Mouse (Mus musculus) erythroblast, adult 5-6 weeks (primary cell): ENCODE results near the gene Gm20388. TPM values are rescaled to one million over a fixed set of nuclear protein-coding genes. Genes with fewer than 3 reads are reported as not detected.
"Not testable (repeated sequence)": the region's sequence is repeated elsewhere in the genome, so short reads cannot be mapped to it uniquely, and the experiment has no call there.

Experiments
- ATAC-seq: replicated peaks from 2 replicates; pipeline ENCODE4 v1.8.0; 2016; ENCODE audit warnings: moderate number of reproducible peaks, mild to moderate bottlenecking, moderate TSS enrichment, inconsistent platforms; ENCODE audit not compliant: poor library complexity, low FRiP score, severe bottlenecking
- total RNA-seq, 2 experiments: library from RNA; stranded (forward) in 1 of 2; stranded (reverse) in 1 of 2; fragments of 150-400 nt in 1 of 2; fragments of 200-764, 138-1000 nt in 1 of 2; gene quantifications; 2 replicates each; pipeline versions ENCODE4 v1.2.3 to v1.2.4; 2015 to 2017; ENCODE audit warnings: low replicate concordance in 2 of 2

Gm20388 gene
- total RNA-seq, 2 experiments from 2014 or later = 2.9 to 7.8 TPM

DNA sequence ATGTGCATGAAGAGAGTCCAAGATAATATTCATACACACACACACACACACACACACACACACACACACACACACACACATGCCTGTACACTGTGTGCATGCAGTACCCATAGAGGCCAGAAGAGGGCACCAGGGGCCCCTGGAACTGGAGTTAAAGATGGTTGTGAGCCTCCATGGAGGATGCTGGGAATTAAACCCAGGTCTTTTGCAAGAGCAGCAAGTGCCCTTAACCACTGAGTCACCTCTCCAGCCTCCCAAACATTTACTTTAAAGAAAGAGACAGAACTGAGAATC is 787.3 kb downstream of the Gm20388 start:
- 0 out of 2 replicates have a peak, but pooled peaks have one; percentile 49 for ATAC-seq

DNA sequence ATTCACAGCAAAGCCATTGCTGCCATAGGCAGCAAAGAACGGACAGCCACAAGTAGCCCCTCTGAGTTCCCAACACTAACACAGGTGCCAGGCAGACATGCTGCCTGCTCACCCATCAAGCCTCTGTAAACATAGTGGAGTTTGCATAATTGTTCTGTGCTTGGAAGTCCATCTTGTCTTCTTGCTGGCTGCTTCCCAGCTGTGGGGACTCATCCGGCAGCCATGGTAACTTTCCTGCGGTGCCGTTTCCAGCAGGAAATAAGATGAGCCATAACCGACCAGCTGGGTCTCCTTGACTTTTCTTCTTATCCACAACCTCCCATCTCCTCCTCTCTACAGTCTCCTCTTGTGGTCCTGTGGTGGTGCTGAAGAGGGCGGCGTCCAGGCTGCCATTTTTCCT is 787.8 kb downstream of the Gm20388 start:
- ATAC-seq = no peak

DNA sequence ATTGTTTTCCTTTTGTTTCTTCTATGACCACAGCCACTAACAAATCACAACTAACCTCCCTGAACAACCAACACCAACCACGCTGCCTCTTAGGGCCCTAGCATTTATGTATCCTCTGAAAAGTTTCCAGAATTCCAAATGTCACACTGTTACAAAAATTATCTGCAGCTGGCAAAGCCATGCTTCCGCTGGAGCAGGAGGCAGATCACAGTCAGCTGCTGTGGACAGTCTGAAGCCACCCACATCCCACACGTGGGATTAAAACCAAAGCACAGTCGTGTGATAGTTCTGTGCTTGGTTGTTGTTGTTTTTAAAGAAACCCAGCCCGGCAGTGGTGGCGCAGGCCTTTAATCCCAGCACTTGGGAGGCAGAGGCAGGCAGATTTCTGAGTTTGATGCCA is 788.4 kb downstream of the Gm20388 start:
- ATAC-seq = no peak

DNA sequence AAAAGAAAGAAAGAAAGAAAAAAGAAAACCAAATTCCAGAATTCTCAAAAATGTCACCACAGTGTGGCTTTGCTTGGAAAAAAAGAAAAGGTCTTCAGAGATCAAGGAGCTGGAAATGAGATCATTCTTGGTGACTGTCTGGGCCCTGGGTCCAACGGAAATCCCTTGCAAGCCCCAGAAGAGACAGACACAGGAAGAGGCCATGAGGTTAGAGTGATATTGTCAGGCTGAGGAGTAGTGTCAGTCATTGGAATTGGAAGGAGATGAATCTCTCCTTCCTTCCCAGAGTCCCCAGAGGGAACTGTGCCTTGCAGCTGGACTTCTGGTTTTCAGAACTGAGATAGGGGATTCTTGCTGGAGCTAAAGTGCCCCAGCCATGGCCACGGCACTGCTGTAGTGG is 788.9 kb downstream of the Gm20388 start:
- ATAC-seq = no peak

DNA sequence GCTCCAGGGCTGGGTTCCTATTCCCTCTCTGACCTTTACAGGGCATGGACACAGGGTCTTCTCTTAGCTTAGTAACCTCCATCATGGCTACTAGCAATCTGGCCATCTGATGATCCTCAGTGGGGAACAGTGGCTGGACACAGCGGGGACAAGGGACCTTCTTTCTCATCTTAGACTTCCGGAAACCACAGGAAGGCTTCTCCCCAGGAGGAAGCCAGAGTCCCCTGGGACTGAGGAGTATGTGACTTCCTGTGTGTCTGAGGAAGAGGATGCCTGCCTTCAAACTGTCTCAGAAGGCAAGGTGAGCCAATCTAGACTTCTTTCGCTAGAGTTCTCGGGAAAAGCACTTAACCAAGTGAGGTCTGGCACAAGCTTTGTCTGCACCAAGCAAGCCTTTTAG is 789.4 kb downstream of the Gm20388 start:
- ATAC-seq = no peak

DNA sequence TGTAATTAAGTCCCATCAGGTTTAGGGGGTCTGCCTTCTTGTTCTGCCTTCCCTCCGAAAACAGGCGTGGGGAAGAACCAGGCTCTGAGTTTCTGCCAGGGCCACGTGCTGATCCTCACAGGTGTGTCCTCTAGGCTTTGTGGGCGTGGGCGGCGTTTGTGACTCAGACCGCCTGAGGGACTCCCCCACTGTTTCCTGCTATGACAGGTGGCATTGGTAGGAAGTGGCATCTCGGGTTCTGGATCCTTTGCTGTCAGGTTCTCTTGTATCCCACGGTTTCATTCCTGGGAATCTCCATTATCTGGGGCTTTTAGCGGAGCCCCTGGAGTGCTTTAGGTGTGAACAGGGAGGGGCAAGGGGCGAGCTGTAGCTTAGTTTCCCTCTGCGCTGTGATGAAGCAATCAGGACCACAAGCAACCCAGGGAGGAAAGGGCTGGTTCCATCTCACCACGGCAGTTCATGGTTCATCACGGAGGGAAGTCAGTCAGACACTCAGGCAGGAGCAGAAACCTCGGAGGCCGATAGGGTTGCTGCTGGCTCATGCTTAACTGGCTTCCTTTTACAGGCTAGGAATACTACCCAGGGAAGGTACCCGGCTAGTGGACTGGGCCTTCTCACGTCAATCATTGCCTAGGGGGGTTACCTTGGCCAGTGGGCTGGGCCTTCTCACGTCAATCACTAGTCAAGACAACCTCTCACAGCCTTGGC is 791.3 kb downstream of the Gm20388 start:
- ATAC-seq = no peak

DNA sequence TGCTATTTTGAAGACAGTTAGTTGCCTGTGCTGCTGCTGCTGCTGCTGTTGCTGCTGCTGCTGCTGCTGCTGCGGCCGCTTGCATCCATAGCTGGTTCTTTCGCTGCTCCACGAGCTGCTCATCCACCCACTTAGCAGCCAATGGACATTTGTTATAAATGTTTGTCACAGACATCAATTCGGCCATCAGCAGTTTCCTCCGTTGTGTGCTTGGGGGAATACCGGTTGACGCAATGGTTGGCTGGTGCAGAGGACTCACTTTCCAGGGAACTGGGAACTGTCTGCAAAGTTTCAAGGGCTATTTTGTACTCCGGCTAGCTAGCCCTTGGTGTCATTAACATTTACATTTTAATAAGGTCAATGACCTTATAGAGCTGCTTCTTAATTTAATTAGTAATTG is 793.6 kb downstream of the Gm20388 start:
- ATAC-seq = no peak

DNA sequence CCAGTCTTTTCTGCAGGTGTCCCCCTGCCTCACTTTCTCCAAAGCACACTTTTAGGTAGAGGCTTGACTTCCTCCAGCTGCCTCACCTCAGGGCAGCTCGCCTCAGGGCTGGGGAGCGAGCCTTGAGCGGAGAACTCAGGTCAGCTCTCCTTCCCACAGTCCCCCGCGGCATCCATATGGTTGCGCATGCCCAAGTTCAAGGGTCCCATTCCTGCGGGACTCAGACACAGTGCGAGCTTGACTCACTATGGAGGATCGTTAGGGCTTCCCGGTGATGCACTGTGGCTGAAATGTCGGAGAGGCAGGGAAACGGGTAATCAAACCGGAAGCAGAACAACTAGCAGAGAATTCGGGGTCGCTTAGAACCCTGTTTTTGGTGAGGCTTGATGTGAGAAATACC is 794.5 kb downstream of the Gm20388 start:
- no peak for ATAC-seq

DNA sequence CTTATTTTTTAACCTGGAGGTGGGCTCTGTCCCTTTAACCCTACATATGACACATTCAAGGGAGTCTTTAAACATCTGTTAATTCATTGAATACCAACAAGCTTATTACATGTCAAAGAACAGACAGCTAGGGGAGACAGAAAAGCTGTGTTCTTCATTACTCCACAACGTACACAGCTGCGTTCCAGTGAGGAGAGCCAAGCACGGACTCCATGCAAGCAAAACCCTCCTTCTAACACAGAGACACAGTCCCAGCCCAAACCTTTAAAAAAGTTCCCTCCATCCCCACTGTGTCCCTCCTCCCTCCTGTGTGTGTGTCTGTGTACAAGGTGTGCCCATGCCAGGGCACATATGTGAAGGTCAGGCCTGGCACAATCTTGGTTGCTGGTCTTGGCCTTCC is 795.6 kb downstream of the Gm20388 start:
- ATAC-seq = no peak

DNA sequence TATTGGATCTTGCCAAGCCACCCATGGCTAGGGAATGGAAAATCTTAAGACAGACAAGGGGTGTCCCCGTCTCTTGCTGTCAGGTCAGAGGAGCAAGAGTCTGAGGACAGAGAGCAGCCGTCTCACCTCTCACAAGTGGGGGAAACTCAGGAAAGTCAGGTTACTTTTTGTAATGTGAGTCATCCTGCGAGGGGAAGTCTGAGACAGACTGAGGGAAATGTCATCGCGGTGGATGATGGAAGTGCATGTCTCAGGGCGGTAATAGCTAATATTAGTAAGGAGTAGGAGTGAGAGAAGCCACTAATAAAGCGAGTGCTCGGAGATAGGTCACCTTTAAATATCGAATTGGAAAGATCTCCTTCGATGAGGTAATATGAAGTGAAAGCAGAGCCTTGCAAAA is 798.5 kb downstream of the Gm20388 start:
- no peak for ATAC-seq

DNA sequence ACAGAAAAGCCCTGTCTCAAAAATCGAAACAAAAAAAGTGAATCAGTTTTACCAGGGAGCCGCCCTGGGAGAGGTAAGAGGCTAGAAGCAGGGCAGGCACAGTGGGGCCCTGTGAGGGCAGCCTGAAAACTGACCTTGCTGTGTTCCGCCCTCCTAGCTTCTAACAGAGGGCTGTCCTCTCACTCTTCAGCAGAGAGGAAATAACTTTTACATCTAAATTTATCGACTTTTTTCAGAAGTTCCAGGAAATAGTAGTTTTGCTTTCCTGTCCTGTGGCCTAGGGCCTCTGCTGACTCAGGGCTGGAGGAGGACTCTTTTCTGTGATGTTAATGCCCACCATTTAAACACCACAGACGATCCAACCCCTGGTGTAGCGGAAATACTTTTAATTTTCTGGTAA is 804.6 kb downstream of the Gm20388 start:
- no peak for ATAC-seq

DNA sequence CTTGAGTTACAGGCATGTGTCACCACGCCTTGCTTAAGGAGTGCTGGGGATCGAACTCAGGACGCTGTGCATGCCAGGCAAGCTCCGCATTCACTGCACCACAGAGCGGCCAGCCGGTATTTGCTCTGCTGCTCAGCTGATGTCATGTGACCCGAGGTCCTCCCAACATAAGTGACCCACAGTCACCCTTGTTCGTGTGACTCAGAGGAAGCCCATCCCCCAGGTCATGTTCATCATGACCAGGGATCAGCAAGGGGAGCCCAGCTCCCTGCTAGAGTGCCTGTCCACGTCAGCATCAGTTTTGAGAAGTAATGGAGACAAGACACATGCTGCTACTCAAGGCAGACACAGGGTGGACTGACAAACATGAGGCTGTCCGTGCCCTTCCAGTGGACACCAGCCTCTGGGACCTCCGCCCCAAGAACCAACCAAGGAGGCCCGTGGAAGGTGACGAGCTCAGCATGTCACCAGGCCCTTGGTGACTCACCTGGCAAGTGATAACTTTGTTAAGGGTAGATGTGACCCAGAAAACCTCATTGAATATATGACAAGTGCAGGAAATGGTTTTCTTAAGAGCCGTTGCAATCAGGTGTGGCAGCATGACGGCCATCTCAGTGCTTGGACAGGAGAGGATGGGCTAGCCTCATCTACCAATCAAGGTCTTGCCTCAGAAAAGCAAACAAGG is 805.5 kb downstream of the Gm20388 start:
- no peak for ATAC-seq

DNA sequence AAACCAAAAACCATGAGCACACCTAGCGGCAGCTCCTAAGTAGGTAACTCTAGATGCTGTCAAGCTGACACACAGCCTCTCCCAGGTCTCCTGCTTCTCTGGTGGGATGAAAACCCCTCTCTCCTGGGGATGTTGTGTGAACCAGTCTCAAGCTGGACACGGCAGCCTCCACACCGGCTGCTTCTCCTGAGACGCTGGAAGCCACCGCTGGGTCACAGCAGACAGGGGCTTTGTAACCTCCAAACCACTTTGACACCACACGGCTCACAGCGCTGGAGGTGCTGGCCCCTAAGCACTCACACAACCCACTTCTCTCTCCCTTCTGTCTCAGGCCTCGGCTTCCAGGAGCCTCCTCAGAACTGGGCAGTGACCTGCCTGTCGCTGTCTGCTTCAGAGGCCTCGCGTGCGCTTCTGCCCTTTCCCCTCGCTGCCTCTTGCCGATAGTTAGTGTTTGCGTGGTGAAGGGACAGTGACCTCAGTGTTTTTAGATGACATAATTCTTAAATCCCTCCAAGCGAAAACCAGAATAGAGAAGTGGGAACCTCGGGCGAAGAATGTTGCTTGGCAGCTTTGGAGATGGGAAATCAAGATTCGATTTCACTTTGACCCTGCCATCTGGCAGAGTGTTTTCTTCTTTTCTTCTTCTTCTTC is 809.1 kb downstream of the Gm20388 start:
- no peak for ATAC-seq

DNA sequence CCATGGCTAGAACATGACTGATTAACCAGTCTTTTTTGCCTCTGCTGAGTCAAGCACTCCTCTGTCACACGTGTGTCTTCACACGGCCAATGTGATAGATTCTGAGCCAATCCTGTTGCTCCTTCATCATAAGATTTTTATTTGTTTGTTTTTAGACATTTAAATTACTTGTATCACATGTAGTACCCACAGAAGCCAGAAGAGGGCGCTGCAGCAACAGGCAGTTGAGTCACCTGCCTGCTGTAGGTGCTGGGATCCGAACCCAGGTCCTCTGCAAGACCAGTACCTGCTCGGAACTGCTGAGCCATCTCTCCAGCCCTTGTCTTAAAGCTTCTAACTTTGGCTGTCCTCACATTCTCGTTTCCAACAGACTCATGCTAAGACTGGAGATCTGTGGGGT is 812.4 kb downstream of the Gm20388 start:
- ATAC-seq = no peak

DNA sequence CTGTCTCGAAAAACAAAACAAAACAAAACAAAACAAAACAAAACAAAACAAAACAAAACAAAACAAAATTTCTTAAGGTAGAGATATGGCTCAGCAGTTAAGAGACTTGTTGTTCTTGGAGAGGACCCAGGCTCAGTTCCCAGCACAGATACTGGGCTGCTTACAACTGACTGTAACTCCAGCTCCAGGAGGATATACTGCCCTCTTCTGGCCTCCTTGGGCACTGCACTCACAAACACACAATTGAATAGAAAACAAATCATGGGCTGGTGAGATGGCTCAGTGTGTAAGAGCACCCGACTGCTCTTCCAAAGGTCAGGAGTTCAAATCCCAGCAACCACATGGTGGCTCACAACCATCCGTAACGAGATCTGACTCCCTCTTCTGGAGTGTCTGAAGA is 813.5 kb downstream of the Gm20388 start:
- not testable (repeated sequence) for ATAC-seq

DNA sequence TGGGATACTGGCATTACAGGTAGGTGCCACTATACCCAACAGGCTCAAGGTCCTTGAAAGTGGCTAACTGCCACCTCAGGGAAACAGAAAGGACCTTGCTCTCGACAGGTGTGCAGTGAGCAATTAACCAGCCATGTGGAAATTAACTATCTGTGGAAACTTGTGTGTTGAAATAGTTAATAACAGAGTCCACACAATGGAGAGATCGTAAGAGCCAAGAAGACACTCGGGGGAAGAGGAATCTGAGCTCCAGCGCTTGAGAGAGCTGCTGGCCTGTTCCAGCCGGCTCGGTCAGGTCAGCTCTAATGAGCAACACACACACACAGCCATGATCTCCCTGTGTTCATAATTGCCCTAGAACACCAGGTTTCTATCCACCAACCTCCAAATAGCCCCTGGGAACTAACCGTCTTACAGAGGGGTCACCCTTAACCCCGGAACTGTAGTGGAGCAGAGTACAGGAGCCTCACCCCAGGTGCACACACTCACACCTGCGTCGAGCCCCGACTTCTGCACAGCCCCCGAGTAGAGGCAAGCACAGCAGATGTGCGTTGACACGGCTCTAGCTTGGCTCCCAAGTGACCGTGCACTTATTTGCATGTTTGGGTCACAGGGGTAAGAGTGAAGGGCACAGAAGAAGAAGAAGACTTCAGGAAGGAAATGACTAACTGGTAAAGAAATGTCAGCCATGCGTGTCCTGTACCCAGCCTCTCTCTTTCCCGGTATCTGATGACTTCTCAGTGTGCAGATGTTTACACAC is 814.4 kb downstream of the Gm20388 start:
- ATAC-seq = no peak

DNA sequence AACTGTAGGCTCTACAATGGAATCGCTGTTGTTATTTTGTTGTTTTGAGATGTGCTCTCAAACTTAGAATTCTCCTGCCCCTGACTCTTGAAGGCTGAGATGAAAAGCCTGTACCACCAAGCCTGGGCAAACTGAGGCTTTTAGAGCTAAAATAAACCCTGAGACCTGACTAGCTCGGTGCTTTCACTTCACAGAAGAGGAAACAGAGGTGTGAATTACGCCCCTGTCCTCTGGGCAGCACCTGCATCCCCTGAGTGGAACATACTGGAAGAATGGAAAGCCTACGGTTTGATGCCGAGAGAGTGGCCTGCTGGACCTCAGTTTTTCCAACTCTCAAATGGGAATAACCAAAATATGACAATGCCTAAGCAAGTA is 814.9 kb downstream of the Gm20388 start:
- ATAC-seq = no peak

DNA sequence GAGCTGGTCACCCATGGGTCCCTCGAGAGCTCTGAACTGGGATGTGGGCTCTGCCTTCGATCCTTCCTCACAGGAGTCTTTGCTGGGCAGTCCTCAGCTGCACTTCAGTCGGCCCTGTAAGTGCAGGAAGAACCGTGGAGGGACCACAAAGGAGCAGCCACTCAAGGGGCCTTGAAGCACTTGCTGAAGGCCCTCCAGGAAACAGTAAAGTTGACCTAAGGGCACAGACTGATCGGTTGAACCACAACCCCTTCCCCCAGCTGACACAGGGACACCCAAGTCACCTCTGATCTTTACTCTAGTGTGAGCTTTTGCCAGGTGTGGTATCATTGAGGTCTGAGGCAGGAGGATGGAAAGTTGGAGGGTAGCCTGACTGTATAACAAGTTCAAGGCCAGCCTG is 815.4 kb downstream of the Gm20388 start:
- ATAC-seq = no peak

DNA sequence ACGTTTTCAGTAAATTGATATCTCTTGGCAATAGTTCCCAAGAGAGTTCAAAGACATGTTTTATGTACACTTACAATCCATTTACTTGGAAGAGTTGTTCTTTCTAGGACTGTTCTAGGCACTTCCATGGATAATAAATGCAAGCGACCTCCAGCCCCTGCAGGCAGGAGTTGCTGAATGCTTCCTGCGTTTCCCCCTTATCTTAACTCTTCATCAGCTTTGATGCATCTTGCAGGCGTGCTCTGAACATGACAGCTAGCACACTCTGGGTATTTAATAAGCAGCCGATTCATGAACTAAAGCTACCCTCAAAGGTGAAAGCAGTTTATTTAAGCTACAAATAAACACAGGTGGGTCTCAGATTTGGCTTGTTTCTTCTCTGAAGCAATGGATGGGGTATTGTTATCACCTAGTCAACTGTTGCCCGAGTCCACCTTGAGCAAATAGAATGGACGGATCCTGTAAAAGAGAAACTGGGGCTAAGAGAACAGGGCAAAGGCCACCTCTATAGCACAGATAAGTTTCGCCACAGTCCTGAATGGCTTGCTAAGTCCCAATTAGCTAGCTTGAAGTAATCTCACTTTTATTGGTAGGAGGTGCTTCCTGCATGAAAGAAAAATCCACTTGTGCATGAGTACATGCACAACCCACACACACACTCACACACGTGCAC is 818.0 kb downstream of the Gm20388 start:
- ATAC-seq = no peak

DNA sequence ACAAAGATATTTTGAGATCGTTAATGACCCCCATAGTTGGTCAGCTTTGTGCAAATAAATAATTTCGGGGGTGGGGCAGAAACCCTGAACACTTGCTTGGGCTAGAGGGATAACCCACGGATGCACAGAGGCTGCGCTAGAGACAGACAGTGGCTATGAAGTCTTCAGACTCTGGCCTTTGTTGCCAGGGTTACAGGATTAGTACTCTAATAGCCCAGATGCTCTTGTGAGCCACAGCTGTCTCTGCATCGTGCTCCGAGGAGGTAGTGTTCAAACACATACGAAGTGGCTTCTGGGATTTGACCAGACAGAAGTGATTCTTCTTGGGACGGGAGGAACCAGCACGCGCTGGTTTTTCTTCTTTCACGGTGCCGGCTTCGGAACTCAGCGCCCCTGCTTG is 820.9 kb downstream of the Gm20388 start:
- ATAC-seq = no peak
